Mouse (Mus musculus) heart, postnatal 10 days (tissue): ENCODE measurements around the gene Dennd5b. TPM values are rescaled to one million over a fixed set of nuclear protein-coding genes. Genes with fewer than 3 reads are reported as not detected.

Source experiments
- DNase-seq, 2 experiments: peaks; one replicate each; pipeline ENCODE4 v3.0.0; 2021
- intact Hi-C: fragments of 180-260 bp; cut with DNase I; formaldehyde crosslinking; loops from one replicate; pipeline ENCODE4 v1.15.1; 2025
- total RNA-seq, 2 experiments: library from RNA; stranded (reverse); gene quantifications; 2 replicates each; pipeline ENCODE4 v1.2.3; 2021

The Dennd5b gene
- total RNA-seq, 2 experiments from 2014 or later = 27.7 to 32.6 TPM

DNA sequence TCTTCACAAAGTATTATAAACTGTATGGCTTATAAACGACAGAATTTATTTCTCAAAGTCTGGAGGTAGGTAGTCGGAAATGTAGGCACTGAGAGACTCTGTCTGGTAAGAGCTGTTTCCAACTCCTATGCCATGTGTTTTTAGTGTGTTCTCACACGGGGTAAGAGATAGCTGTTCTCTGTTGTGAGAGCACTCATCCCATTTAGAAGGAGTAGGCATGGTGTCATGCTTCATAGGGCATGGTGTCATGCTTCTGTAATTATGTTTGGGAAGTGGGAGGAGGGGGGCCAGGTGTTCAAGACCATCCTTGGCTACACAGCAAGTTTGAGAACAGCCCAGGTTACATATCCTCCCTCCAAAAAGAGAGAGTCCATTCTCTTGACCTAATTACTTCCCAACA lies 6.1 kb upstream of the Dennd5b start:
- DNase-seq = no peak
- intact Hi-C loops = no loop called here

DNA sequence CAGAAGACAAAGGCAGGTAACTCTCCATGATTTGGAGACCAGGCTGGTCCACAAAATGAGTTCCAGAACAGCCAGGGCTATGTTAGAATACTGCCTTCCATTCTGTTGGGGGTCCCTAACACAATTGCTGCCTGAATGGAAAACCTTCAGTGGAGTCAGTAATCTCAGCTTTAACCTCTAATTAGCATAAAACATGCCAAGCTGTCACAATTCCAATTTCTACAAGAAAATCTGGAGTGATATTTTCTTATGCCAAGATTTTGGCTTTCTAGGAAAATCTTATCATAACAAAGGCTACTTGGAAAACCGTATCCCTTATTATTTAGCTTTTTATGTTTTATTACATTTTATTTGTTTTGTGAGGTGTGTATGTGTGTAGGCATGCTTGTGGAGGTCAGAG lies 2.0 kb upstream of the Dennd5b start:
- DNase-seq = no peak
- intact Hi-C loops = loop anchor here (5.0 kb wide), 1 partner anchor 156 kb away; the partner anchor contains the start of gene Sinhcaf

DNA sequence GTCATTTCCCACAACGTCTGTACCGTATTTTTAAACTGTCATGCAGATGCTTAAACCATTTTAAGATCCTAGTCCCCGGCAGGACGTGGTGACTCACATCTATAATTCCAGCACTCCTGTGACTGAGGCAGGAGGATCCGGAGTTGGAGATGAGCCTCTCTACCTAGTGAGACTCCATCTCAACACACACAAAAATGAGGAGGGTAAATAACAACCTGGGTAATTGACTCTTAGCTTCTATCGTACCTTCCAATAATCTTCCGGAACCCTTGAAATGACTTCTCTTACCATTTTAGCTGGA lies 413 bp upstream of the Dennd5b start:
- intact Hi-C loops = loop anchor here (2.0 to 5.0 kb wide), 2 partner anchors 17 to 155 kb away; partner anchors contain the start of gene Sinhcaf
- DNase-seq = no peak

DNA sequence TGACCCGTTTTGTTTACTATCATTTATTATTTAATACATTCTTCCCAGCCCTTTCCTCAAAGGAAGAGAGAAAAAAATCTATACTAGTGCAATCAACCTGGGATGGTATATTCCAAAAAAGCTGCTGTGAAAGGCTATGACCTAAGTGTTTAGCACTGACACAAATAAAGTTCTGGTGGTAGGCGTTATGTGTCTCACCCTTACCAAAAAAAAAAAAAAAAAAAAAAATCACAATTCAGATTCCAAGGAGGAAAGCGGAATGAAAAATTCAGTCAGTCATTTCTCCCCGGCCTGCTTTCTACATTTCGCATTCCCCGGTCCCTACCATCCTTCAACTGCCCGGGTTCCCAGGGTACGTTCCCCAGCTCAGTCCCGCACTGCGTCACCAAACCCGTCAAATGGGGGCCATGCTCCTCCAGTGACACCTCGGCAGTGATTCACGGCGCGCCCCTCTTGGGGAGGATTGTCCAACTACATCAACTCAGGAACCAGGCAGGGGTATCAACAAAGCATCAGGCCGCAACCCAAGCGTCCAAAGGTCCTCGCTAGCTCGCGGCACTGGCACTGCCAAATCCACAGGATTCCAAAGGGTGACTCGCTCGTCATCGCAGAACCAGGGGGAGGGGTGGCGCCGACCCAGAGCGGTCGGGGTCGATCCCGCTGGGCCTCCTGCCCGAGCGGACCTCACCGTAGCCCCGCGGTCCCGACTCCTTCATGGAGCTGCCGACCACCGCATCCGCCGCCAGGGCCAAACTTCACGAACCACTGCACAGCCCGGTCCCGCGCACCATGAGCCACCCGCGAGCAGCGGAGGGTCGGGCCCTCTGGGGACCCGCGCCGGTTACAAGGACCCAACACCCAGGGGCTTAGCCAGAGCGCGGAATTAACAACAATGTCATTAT lies 1.1 kb downstream of the Dennd5b start:
- intact Hi-C loops = loop anchor here (2.0 to 5.0 kb wide), 2 partner anchors 18 to 153 kb away; partner anchors contain the start of gene Sinhcaf
- DNase-seq = peak; percentile 69 to 74

DNA sequence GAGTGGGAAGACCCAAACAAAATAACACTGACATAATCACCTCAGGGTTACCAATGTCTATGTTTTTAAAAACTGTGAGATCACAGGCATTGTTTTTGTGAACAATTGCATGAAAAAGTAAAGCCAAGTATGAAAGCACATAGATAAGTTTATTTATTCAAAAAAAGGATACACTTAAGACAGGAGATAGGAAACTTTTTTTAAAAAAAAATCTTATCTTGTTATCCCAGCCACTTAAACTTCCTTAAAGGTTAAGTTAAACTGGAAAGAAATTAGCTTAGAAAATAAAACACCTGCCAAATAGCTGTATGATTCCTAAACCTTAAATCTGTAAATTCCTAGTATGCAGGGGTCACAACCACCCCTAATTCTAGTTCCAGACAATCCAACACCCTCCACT lies 2.5 kb downstream of the Dennd5b start:
- intact Hi-C loops = no loop called here
- DNase-seq = no peak

DNA sequence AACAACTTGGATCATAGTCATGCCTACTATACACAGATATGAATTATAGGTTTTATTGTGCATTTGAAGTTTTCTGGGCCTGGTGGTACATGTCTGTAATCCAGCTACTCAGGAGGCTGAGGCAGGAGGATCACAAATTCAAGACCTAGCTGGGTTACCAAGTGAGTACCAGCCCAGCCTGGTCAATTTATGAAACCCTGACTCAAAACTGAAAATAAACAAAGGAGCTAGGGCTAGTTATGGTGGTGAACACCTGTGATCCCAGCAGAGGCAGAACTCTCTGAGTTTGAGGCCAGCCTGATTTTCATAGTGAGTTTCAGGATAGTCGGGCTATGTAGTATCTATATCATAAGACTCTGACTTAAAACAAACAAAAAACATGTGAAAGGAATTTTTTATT lies 4.2 kb downstream of the Dennd5b start:
- no peak for DNase-seq
- intact Hi-C loops = no loop called here

DNA sequence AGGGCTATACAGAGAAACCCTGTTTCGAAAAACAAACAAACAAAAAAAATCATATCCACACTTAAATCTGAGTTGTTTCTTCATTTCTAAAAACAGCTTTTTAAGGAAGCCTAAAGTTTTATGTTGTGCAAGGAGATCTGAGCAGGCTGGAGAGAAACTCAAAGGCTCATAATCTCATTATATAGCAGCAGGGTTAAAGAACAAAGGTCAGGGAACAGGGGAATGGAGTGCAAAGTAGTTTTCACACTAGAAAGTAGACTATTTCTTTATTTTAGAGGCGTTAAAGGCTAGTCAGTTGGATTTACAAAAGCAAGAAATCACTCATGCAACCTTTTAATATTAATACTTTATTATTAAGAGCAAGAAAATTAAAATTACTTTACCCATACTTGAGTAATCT lies 5.2 kb downstream of the Dennd5b start:
- intact Hi-C loops = no loop called here
- no peak for DNase-seq

DNA sequence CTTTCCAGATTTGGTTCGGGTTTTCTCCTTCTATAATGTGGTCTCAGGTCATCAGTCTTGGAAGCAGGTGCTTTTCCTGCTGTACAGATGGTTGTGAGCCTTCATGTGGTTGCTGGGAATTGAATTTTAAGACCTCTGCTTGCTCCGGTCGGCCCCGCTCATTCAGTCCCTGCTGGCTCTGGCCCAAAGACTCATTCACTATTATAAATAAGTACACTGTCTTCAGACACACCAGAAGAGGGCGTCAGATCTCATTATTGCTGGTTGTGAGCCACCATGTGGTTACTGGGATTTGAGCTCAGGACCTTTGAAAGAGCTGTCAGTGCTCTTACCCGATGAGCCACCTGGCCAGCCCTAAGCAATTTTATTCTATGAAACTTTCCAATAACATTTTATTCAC lies 6.1 kb downstream of the Dennd5b start:
- intact Hi-C loops = no loop called here
- peak in 1 of 2 experiments; percentile 27 for DNase-seq

DNA sequence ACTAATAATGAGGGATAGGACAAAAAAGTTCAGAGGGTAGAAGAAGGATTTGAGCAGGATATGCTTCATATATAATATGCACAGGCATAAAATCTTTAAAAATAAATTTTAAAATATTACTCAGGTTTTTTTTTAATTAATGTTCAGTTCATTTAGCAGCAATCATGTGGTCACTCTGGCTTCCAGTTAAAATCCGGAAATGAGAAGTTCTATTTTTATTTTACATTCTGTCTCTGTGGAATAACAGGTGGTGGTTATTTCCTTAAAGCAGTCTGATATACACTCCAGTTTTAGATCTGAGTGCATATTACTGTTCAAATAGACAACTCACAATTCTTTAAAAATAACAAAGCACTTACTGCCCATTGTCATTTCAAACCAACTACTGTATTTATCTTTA lies 6.9 kb downstream of the Dennd5b start:
- intact Hi-C loops = no loop called here
- no peak for DNase-seq

DNA sequence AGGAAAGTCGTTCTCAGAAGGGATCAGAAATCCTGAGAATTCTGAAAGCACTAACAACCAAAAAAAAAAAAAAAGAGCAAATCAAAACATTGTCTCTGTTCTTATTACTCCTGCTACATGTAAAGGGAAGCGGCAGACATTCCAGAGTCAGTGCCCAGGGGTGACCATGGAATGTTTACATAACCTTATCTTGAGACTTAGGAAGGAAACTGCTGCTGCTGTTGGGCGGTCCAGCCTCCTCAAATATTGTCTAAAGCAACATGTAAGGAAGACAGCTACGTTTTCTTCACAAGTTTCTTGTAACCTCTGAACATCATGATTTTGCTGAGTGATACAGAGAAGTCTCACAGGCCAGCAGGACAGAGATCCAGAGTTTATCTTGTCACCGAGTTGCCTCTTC lies 8.0 kb downstream of the Dennd5b start:
- intact Hi-C loops = no loop called here
- peak; percentile 19 to 32 for DNase-seq

DNA sequence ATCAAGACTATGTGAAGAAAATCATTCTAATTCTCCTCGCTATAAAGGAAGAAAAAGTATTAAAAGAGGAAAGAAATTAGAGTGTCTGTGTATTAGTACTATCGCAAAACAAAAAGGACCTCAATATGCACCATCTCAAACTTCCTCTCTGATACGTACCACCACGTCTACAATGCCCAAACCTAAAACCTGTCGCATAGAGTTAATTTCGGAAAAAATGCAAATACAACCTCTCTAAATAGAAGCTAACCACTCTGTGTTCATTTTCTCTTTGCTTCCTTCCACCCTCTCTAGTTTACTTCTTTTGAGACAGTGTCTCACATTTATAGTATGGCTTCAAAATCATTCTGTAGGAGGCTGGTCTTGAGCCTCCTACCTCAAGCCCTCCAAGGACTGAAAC lies 9.1 kb downstream of the Dennd5b start:
- DNase-seq = no peak
- intact Hi-C loops = no loop called here

DNA sequence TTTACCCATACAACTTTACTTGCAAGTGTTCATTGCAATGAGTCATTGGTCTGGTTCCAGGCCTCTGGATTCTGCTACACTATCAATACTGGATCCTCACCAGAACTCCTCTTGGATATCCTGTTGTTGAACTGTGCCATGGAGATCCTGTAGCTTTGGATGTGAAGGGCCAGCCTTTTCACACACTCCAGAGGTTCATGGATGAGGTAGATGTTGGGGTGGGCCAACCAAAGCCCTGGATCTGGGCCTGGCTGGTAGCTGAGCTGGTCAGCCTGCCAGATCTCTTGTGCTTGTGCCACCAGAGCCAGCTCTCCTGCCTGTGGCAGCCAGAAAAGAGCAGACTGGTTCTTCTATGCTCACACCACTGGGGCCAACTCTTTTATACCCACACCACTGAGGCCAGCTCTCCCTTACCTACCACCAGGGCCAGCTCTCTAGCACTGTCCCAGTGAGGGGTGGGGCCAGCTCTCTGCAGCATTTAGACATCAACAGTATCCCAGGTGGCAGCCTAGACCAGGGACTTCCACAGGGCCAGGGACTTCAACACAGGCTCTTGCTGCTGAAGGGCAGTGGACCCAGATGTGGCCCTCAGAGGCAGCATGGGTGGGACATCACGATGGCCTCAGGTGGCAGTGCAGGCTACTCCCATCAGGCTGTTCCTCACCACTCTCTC lies 24.2 kb downstream of the Dennd5b start:
- DNase-seq = peak; percentile 13 to 18

DNA sequence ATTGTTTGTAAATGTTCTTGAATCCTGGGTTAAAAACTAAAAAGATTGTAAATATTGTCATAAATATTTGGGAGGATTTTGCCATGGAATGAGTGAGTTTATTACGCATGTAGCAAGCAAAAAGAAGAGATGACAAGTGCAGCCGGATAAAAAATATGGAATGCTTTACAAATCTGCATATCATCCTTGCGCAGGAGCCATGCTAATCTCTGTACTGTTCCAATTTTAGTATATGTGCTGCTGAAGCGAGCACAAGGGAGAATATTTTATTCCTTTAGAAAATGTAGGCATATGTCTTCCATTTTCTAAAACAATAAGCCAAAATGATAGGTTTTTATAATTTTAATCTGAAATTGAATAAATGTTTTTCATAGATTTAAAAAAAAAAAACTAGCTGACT lies 27.6 kb downstream of the Dennd5b start:
- intact Hi-C loops = no loop called here
- no peak for DNase-seq

More for the DNA sequence above, 24.2 kb downstream of the Dennd5b start:
- intact Hi-C loops = no loop called here

DNA sequence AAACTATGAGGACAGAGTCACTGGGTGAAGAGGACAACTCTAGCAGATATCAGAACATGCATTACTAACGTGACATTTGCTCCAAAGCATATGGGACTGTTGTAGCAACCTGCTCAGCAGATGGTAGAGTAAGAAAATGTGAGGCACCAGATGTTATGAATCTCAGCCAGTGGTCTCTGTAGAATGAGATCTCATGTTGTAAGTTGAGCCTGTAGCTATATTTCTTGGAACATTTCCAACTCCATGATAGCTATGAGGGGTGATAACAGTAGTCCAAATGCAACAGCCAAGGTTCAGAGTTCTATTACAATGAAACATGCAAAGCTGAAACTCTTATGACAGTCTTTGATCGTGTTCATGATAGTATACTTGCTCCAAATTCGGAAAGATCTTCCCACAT lies 28.6 kb downstream of the Dennd5b start:
- intact Hi-C loops = no loop called here

DNA sequence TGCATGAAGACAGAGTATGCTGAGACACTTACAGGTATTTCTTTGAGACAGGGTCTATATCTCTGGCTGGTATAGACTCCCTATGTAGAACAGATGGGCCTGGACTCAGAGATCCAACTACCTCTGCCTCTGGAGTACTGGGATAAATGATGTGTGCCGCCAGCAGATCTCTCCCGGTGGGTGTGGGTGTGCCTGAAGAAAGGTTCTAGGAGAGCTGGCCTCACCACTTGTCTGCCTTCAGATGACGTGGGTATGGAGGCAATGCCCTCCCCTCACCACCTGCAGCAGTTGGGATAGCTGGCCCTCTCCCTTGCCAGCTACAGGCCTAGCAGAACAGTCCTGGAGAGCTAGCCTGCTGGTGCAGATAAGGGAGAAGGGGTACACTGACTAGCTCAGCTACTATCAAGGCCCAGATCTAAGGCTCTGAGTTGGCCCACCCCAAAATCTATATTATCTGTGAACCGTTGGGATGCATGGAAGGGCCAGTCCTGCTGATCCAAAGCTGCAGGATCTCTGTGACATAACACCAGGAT lies 30.8 kb downstream of the Dennd5b start:
- no peak for DNase-seq
- intact Hi-C loops = no loop called here

More for the DNA sequence above, 28.6 kb downstream of the Dennd5b start:
- no peak for DNase-seq

DNA sequence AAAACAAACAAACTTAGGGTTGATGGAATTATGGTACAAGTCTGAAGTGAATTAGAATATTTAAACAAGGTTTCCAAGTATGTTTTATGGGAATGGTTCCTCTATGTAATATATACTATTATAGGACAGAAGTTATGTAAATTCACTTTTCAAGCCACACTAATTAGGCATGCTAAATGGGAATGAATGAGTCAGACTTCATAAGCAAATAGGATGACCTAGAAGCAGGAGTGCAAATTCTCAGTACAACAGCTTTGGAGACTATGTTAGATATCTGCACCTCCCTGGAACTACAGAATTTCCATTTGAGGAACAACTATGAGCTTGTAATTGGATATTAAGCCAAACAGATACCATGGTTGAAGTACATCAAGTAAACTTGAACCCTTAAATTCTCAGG lies 38.1 kb downstream of the Dennd5b start:
- no peak for DNase-seq
- intact Hi-C loops = no loop called here

DNA sequence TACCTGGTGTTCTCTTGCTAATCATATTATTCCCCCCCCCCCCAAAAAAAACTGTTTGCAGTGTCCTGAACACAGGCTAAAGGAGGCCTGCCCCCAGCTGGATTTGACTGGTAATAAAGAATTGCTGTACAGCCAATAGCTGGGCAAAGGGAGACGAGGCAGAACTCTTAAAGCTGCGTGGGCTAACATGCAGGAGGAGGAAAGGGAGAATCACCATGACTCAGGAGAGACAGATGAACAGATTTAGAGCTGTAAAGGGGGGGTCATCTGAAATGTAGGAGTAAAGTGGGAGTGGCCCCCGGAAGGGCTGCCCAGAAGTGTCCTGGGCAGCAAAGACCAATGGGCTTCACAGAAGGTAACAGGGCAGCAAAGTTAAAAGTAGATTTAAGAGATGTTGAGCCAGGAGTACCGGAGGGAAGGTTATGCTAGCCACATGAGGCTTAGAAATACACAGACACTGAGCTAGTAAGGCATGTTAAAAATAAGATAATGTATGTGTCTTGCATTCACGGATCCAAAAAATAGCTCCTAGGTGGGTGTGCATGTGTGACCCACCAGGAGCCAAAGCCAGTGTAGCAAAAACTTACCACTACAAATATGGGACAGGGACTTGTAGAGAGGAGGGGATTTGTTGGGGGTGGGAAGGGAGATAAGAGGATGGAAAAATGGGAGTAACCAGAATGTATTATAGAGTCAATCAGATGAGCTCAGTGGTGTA lies 40.7 kb downstream of the Dennd5b start:
- DNase-seq = no peak
- intact Hi-C loops = no loop called here

DNA sequence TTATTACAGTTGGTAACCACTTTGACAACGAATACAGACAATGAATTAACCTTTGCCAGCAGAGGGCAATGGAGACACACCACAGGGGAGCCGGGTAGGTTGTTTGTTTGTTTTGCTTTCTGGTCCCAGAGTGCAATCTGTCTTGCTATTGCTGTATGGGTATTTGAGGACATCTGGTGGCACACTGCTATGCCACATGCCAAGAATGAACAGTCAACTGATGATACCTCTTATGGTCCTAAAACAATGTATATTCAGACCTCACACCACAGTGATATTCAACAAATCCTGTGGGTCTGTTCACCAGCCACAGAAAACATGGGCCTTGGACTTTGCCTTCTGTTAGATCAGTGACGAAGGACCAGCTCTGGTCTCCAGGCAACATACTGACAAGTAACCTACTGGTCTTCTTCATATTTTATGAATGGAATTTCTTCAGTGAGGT lies 43.5 kb downstream of the Dennd5b start:
- intact Hi-C loops = loop anchor here (1.0 to 5.0 kb wide), 2 partner anchors 61 to 319 kb away; no protein-coding TSS in a partner anchor
- DNase-seq = peak; percentile 46 to 65

DNA sequence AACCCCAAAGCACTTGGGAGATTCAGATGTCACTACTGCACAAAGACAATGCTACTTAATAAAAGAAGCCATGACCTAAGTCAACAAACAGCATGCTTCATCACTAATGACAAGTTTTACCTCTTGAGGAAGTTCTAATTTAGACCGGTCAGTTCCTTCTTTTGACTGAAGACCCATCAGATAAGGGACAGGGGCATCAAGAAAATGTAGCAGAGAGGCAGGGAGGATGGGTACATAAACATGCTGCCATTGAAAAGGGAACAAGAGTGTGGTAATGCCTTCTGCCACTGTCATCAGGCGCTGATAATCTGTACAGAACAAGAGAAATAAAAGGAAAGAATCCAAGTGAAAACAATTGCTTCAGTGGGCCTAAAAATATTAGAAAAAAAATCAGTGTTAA lies 46.7 kb downstream of the Dennd5b start:
- intact Hi-C loops = loop anchor here (5.0 kb wide), 1 partner anchor 323 kb away; no protein-coding TSS in a partner anchor
- DNase-seq = no peak

DNA sequence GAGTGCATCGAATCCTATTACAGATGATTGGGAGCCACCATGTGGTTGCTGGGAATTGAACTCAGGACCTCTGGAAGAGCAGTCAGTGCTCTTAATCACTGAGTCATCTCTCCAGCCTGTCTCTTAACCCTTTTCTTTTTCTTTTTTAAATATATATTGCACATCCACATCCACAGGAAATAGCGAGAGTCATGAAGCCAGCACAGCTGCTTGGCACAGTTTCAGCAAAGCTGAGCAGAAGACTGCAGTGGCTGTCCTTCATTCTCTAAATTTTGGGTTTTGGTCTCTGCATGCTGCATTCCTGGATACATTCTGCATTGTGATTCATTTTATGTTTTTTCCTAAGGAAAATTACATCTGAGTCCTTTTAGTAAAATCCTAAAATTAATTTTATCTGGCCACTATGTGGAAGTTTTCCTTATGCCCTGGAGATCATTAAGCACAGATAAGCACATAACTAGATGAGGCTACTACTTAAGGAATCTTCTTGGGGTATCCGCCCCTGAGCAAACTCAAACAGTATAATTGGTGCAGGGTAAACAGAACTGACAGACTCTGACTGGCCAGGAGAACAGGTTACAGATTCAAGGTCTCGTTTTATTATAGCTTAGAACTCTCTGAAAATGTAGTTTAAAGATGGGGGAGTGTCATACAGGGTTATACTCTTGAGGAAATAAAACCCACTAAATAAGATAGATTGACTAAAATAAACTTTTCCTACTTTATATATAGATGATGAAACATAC lies 50.3 kb downstream of the Dennd5b start:
- peak; percentile 29 to 37 for DNase-seq
- intact Hi-C loops = no loop called here
